ENCODE assay signal across 9 mouse cellular contexts in the genomic region with DNA sequence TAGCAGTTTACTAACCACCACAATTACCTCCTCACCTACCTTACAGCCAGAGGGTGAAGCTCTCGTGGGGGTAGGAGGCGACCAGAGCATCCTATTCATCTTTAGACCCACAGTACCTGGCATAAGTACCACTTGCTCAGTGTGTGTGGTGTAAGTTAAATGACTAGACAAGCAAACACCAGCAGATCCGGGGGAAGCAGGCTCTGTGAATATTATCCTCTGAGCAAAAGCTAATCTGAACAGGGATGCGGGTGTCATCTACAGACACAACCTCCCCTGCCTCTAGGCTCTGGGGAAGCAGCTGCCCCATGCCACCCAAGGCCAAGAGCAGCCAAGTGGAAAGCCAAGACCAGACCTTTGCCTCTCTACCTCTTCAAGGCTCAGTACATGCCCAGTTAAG.
DNase-seq lines count a peak whose midpoint lies in the region; ATAC-seq and TF ChIP-seq lines count a peak whose summit lies in the region.
"Had no signal": no experiment of that assay in that cellular context is flagged by ENCODE, and none has a peak within 500 bp of the region (broad histone marks: within the 10 kb centered on the region; RNA-seq: fewer than 3 reads in every experiment).

No protein-coding gene starts in this region.

- no peak for TF ChIP-seq CTCF in left cerebral cortex, adult 2 months (IDR thresholded peaks at IDR 0.05)
- TF ChIP-seq CTCF in cortical plate, adult 2 months (IDR thresholded peaks at IDR 0.05; ENCODE audit: extremely low read depth, insufficient read depth, low read length) = no peak

- ATAC-seq in CD4-positive, CD25-positive, alpha-beta regulatory T cell, adult 4 months = no peak

- H3K4me3 ChIP-seq in left cerebral cortex, adult 2 months = no peak overlapping the region
- no peak overlapping the region for H3K4me3 ChIP-seq in cortical plate, adult 2 months (ENCODE audit: insufficient read depth, low read length)

- intact Hi-C loops in left cerebral cortex, adult 2 months (cut with DNase I) = loop anchor here (1.0 to 2.0 kb wide), 4 partner anchors 28 to 185 kb away; no protein-coding TSS in a partner anchor
- intact Hi-C loops in left cerebral cortex, postnatal 4 days (cut with DNase I) = loop anchor here (10.0 kb wide), 1 partner anchor 69 kb away; the partner anchor contains the start of gene Sorl1

- TF ChIP-seq POLR2A in cortical plate, adult 2 months (IDR thresholded peaks at IDR 0.05; ENCODE audit: extremely low read depth, insufficient read depth, low read length) = no peak

- H3K4me1 ChIP-seq in cortical plate, adult 2 months (ENCODE audit: control insufficient read depth, insufficient read depth, low read length) = peaks cover 17% of the 10 kb centered on the region; the same call in 1 of the 2 replicates

- H3K27ac ChIP-seq in left cerebral cortex, adult 2 months = peak overlapping the region; percentile 85
- peak overlapping the region; percentile 78; the same call in 1 of the 2 replicates for H3K27ac ChIP-seq in cortical plate, adult 2 months (ENCODE audit: insufficient read depth, low read length)

- DNase-seq in left cerebral cortex, adult 2 months (ENCODE audit: extremely low spot score in 1 of 2, low spot score in 2 of 2) = peak in 1 of 2 experiments; percentile 41
- no peak for DNase-seq in left cerebral cortex, adult 11 months (ENCODE audit: low spot score)
- DNase-seq in kidney, adult 18-20 months = peak; percentile 59
- DNase-seq in left cerebral cortex, postnatal 4 days = peak; percentile 34
- DNase-seq in gastrocnemius, postnatal 25 days = no peak
- no peak for DNase-seq in adrenal gland, adult (ENCODE audit: inconsistent age in 2 of 2, low spot score in 1 of 2)
- DNase-seq: adrenal gland, adult 8-10 months had no signal

Comparison
In these comparisons a context has a peak if more than half of its experiments do, and no peak if none do; other contexts are left out.
1. DNase-seq: peak in kidney, adult 18-20 months (single experiment) and left cerebral cortex, postnatal 4 days (single experiment); none in left cerebral cortex, adult 11 months (single experiment), gastrocnemius, postnatal 25 days (single experiment) and adrenal gland, adult (0 of 2).